Mouse (Mus musculus): ENCODE data around the gene Cdca7l. TPM values are rescaled to one million over a fixed set of nuclear protein-coding genes. Genes with fewer than 3 reads are reported as not detected.

Gene Cdca7l
- total RNA-seq, 2 experiments from 2014 or later, result 2.6 to 3.7 TPM

DNA sequence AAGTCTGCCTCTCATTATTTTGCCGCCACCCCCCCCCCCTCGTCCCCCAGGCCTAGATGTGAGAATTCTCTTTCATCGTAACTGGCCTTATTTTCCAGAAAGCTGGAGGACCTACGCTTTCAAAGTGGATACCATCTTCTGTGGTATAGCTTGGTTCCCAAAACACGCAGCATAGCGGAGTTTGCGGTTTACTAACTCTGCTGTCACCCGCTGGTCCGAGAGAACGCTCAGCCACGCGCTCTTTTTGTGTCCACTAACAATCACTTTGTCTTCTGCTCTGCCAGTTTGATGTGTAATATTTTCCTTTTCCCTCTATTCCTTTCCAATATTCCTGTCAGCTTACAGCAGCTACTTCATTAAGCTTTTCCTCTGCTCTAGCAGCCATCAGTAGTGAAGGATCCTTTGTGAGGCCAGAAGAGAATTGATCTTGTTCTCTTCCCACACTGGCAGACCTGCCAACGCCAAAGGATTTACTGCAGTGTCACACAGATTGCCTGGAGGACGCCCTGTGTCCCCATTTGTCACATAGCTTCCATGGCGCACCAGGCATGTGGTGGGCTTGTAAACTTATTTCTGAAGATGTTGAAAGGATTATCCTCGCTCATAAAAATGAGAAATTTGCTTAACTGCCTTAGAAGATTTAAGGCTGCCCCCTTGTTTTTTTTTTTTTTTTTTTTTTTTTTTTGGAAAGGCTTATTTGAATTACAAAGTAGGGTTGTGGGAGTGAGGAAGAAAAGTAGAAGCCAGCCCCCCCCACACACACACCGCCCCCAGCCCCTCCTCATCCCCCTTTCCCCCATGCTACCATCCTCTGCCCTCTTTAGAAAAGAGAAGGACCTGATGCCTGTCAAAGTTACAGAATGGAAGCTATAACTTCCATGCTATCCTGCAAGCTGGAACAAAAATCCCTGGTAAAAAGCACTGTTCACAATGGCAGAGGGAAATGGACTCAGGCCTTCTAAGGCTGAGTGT, 4.6 kb downstream of the Cdca7l start:
- intact Hi-C loops (cut with DNase I), result no loop called here
- no peak for DNase-seq

DNA sequence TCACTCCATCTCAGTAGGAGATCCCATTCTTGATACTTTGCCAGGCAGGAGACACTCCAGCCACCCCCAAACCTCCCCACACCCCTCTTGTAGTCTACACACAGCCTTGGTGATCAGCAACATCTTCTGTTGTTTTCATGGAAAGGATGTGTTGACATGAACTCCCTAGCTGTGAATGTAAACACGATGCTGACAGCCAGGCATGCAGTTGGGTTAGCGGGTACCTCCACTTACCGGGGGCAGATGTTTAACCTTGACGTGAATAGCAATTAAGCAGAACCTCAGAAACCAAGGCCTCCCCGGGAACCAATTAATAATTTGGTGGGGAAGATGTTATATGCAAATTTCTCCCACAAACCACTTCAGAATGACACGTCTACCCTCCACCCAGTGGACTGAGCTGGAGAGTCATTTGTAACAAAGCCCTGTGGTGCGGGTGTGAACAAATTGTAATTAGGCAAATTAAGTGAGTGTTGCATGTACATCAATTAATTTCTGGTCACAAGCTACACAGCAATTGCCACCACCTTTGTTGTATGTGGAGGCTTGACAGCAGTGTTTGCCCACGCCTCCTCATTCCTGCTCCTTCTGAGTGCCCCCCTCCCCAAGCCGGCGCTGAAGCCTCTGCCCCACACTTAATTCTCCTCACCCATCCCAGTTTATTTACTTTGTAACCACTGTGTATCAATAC, 5.4 kb downstream of the Cdca7l start:
- no peak for DNase-seq
- intact Hi-C loops (cut with DNase I), result loop anchor here (10.0 kb wide), 1 partner anchor 1045 kb away; no protein-coding TSS in a partner anchor

DNA sequence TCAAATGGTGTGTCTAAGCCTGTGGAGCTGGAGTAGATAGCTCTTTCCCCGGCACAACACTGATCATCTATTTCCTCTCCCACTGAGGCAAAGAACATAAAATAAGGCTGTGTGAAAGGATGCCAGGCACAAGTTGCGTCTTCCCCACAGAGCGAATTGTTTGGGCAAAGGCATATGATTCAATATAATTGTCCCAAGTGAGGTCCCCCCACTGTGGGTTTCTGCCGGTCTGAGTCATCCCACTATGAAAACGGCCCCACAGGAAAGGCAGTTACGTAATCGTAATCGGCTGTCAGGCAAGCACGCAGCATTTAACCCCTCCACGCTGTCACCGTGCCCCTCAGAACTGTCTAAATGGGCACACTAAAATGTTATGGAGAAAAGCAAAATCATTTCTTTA, 6.0 kb downstream of the Cdca7l start:
- intact Hi-C loops (cut with DNase I), result loop anchor here (10.0 kb wide), 1 partner anchor 1045 kb away; no protein-coding TSS in a partner anchor
- no peak for DNase-seq

DNA sequence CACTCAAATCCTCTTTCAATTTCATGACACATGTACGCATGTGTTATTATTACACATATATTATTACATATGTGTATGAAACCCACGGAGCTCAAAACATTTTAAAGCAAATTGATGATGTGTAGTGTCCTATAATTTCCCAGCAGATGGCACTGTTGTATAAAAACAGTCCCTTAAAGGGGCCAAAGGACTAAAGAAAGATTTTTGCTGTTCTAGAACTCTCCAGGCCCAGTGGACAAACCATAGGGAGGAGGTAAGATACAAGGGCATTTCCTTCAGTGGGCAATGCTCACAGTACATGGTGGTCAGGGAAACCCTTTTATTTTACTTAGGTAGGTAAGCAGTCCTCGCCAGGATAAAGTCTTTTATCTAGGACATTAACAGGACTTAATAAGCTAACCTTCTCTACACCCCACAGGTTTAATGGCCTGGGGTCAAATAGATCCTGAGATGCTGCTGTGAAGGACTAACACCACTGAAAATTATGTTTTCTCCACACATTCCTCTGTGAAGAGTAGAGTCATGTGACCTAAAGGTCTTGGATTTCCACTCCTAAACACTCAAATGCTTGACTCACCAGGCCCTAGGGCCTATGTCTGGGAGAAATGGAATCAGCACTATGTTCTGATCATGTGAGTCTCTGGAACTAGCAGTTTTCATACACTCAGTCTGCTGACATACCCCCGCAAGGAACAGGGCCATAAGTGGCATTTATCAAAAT, 16.2 kb downstream of the Cdca7l start:
- intact Hi-C loops (cut with DNase I), result no loop called here
- DNase-seq, result no peak

DNA sequence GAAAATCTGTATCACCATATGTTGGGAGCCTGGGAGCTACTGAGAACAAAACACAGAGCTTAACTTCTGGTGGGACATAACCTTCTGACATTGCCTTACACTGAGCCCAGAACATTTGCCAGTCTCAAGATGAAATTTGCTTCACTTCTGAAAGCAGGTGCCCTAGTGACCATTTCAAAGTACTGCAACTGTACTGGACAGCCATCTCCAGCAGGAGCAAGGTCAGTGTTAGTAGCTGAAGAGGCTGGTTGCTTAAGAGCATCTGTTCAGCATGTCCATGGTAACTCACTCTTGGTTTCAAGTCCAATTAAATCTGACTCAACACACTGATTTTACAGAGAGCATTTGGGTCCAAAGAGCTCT, 16.8 kb downstream of the Cdca7l start:
- intact Hi-C loops (cut with DNase I), result no loop called here
- no peak for DNase-seq

DNA sequence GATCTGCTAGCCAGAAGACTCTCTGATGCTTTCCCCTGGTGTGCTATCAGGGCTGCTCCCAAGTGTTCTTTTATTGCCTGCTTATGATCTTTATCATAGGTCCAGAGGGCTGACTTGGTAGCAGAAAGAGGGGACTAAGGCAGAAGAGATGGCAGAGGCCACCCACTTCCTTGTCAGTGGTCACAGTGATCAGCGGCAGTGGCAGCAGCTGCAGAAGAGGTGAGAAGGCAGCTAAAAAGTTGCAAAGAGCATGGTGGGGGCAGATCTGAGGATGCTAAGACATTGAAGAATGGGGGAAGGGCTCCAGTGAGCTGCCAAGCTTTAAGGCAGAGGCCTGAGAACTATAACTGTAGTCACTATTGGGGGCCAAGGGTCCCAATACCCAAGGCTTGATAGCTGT, 17.3 kb downstream of the Cdca7l start:
- intact Hi-C loops (cut with DNase I), result no loop called here
- no peak for DNase-seq

DNA sequence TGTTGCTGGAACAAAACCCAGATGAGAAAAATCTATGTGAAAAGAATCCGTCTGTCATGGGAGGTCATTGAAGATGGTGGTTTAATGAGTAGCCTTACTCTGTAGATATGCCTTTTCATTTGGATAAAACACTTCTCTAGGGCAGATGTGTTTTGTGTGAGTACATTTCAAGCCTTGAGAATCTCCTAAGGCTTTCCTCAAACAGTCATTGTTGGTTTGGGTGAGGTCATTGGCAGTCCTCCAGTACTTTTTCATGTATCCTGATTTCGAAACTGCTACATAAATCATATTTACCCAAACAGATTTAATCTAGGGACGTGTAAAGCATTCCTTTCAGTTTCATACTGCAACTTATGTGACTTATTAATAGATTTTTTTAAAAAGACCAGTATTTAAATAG, 24.3 kb downstream of the Cdca7l start:
- intact Hi-C loops (cut with DNase I), result no loop called here
- DNase-seq, result no peak

DNA sequence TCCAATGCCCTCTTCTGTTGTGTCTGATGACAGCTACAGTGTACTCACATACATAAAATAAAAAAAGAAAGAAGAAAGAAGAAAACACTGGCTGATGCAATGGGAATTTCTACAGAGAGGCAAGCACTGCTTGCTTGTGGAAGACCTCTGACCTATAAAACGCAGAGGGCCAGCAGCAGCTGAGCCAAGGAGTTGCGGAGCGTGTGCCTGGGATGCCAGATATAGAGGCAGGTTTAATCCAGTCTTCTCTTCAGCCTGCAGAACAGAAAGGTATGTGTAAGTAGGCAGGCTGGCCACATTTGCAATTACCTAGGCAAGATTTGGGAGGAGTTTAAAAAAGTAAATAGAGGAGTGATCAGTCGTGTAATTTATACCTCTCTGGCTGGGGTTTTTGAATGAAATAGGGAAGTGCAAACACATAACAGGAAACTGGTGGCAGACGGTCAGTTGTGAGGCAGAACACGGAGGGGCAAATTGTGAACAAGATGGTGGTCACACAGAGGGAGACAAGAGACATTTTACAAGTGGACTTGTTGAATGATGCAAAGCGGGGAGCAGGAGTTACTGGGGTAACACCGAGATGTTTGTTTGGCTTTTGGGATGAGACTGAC, 27.4 kb downstream of the Cdca7l start:
- intact Hi-C loops (cut with DNase I), result no loop called here
- no peak for DNase-seq

DNA sequence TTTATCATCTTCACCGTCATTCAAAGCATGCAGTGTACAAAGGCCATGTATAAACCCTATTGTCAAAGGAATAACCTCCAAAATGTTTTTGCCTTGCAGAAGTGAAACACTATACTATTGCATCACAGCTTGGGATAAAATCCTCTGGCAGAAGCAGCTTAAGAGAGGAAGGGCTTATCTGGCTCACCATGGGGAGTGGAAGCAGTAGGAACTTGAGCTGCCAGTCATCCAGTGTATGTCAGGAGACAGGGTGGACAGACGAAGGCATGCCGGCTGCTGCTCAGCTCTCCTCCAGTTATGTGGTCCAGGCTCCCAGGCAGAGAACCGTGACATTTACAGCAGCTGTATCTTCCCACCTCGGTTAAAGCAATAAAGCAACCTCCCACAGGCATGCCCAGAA, 28.1 kb downstream of the Cdca7l start:
- no peak for DNase-seq
- intact Hi-C loops (cut with DNase I), result no loop called here

DNA sequence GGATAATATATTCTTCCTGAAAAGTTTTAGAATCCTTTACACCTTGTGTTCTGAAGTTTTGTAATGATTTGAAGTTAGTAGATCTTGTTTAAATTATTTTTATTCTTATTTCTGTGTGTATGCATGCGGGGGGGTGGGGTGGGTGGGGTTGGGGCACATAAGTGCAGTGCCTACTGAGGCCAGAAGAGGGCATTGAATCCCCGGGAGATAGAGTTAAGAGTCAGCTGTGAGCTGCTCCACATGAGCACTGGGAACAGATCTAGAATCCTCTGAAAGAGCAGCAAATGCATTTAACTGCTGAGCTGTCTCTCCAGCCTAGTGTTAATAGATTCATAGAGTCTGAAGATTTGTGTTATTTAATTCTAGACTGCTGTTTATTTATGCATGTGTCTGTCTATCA, 30.6 kb downstream of the Cdca7l start:
- intact Hi-C loops (cut with DNase I), result no loop called here
- DNase-seq, result no peak

DNA sequence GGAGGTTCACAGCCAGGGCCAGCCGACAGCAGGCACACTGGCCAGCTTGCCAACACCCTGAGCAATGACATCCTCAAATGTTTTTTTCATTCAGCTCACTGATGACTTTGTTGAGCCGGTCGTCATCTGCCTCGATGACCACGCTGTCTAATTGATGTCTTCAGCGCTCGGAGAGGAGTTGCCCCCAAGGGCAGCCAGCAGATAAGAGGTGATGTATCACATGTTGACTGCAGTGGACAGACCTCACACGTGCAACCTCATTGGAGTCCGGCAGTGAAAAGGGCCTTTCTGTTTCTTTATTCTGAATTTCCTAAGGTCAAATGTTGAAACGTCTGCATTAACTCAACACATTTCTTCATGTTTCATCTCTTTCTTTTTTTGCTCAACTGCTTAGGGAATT, 31.3 kb downstream of the Cdca7l start:
- DNase-seq, result peak; percentile 12
- intact Hi-C loops (cut with DNase I), result no loop called here

DNA sequence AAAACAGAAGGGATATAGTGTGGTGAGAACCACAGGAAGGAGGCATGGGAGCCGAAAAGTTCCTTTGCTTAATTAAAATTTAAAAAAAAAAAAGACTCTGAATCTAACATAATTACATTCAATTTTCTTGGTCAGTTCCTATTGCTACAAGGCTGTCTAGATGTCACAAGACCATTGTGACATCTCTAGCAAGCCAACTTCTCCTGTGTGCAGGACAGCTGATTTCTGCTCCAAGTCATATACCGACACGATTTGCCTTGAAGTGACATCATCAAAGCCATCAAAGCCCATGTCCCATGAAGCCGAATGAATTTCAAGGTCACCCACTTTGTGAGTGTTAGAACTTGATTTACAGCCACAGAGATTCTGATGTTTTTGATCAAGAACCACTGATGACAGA, 33.3 kb downstream of the Cdca7l start:
- no peak for DNase-seq
- intact Hi-C loops (cut with DNase I), result no loop called here

DNA sequence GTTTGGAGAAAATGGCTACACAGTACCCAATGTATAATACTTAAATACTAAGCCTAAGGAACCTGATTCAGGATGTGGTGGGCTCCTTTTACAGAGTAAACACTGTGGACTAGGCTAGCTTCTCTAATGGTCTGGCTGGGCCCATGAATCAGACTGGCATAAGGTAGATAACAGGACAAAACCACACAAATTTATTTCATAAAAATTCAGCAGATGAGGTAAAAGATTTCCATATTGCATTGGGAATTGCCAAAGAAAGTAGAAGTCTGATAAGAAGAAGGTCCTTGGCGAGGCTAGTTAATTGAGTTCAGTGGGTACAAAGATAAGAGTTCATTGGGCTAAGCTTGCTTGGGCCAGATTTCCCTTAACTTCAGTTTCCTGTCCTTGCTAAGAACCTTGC, 36.6 kb downstream of the Cdca7l start:
- intact Hi-C loops (cut with DNase I), result loop anchor here (10.0 kb wide), 1 partner anchor 56 kb away; no protein-coding TSS in a partner anchor

DNA sequence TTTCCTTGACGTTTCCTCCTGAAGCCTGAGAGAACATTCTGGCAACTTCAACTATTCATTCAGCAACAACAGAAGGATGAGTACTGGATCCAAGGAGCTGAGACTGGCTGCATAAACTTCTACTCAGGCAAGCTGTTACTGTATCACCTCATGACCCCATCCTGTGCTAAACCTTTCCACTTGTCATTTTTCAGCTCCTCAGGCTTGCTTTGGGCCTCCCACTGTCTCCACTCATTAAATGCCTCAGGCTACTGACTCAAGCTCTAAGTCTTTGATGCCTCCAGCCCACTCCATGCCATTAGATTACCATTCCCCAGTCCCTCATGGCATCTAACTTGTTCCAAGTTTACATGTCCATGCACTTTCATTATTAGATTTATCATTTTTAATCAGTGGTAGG, 38.6 kb downstream of the Cdca7l start:
- no peak for DNase-seq
- intact Hi-C loops (cut with DNase I), result loop anchor here (10.0 kb wide), 1 partner anchor 58 kb away; no protein-coding TSS in a partner anchor

More for the DNA sequence above, 36.6 kb downstream of the Cdca7l start:
- no peak for DNase-seq

DNA sequence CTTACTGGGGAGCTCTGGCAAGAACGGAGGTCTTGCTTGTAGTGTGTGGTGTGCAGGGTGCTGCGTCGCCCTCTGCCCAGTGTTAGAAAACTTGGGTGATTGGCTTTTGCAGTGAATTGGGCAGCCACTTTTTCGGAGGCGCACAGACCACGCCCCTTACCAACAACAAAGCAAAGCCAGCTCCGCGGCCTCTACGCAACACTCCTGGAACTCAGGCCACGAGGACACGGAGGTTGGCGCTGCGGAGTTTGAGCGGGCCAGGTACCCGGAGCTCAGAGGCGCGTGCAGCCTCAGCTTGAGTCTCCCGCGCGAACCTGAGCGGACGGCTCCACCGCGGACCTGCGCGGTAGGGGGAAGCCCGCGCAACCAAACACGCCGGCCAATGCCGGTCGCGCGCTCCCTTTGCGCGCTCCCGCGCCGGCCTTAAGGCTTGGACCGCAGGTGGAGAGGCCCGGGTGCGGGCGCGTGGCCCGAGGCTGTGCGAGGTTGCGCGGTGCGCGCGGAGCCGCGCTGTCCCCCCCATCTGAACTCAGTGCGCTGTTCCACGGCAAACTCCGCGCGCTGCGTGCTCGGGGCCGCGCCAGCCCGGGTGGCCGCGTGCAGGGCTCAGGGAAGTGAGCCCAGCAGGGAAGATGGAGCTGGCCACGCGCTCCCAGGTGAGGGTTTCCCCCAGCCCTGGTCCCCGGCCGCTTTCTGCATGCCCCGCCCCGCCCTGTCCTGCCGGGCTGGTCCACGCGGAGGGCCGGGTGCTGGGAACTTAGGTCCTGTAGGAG, 39.4 kb downstream of the Cdca7l start:
- intact Hi-C loops (cut with DNase I), result loop anchor here (10.0 kb wide), 1 partner anchor 59 kb away; no protein-coding TSS in a partner anchor
- DNase-seq, result peak; percentile 68

DNA sequence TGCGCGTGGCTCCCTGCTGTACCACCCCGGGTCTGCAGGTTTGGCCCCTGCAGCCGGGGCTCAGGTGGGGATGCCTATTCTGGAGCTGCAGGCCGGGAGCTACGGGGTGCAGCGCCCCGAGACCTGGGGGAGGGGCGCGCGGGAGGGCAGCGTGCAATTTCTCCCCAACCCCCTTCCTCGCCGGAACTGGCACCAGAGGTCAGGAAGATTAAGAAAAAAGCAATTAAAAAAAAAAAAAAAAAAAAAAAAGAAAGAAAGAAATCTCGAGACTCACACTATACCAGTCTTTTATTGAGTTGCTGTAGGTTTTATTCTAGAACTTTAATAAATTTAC, 40.0 kb downstream of the Cdca7l start:
- DNase-seq, result no peak
- intact Hi-C loops (cut with DNase I), result loop anchor here (10.0 kb wide), 1 partner anchor 59 kb away; no protein-coding TSS in a partner anchor

DNA sequence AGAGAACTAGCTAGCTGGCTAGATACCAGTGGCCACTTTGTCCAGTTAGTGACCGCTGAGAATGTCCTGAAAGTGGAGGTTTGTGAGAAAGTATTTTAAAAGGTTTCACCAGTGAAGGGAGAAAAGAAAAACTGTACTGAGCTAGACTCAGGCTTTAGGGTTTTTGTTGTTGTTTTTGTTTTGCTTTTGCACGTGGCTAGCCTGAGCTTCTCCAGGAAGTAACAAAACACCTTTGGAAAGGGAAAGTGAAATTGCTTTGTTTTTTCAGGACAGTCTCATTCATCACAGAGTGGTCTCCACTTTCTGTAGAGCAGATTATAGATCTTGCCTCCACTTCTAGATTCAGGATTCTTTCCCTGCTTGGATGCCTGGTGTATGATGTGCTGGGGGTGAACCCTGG, 40.8 kb downstream of the Cdca7l start:
- no peak for DNase-seq
- intact Hi-C loops (cut with DNase I), result loop anchor here (10.0 kb wide), 1 partner anchor 60 kb away; no protein-coding TSS in a partner anchor

DNA sequence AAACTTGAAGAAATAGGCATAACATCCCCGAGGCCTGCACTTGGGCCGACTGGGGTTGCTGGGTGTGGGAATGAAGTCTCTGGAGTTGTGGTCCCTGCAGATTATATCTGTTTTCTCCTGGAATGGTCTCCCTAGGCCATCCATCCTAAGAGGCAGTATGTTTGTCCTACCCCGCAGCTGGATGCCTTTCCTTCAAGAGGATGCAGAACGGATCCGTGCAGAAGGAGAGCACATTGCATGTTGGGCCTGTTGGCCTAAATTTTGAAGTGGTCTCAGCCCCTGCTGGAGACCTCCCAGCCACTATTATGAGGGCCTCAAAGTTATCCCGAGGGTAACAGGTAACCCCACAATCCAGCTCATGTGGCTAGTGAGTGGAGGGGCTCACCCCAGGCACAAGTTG, 44.5 kb downstream of the Cdca7l start:
- DNase-seq, result no peak
- intact Hi-C loops (cut with DNase I), result loop anchor here (10.0 kb wide), 1 partner anchor 64 kb away; no protein-coding TSS in a partner anchor

DNA sequence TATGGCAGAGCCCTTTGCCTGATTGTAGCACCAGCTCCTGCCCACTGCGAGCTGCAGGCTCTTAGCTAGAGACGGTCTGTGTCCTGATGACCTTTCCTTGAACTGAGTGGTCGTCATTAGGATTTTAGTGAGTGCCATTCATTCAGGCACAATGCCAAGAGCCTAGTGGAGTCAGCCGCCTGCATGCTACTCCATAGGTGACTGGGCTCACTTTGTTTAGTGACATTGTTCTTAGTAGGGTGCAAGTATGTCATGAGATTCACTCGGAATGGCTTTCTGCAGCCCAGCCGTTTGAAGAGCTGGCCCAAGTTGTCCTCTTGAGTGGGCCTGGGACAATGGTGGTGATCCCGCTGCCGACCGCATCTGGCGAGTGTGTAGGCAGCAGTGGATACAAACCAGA, 46.4 kb downstream of the Cdca7l start:
- intact Hi-C loops (cut with DNase I), result no loop called here
- DNase-seq, result no peak

DNA sequence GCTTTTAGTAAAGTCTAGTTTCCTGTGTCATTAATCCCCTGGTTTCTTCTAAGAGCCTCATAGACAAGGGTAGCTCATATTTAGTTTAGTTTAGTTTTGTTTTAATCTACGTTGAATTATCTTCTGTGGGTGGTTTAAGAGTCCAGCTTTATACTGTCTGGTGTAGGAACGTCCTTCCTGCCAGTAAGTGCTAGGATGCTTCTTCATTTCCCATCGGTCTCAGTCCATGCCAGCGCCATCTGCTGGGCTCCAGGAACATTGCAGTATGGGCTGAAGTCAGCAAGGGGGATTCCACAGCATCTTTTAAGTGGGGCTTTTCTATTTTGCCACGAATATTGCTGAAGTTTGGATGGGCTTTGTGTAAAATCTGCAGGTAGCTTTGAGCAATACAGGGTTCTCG, 49.2 kb downstream of the Cdca7l start:
- intact Hi-C loops (cut with DNase I), result no loop called here
- DNase-seq, result peak; percentile 52

Measured in left cerebral cortex, postnatal 4 days (tissue).